Mouse (Mus musculus): ENCODE data around the gene Dynlt1c. TPM values are rescaled to one million over a fixed set of nuclear protein-coding genes. Genes with fewer than 3 reads are reported as not detected.
"Not testable (repeated sequence)": the region's sequence is repeated elsewhere in the genome, so short reads cannot be mapped to it uniquely, and the experiment has no call there.

Dynlt1c gene
- polyA plus RNA-seq (2015; fragmentation: Nextera tagmentation; extraction: Ambion mirVana), result 12.6 and 15.5 TPM in 2 replicates

GRCm38 (mm10) chr17:6601204-6601911 lies at the start of gene Dynlt1c:
Gene Dynlt1c (plus strand): TSS chr17:6601671.
- H3K9ac ChIP-seq (ENCODE audit: low read length); H3K9me3 ChIP-seq (ENCODE audit: control insufficient read depth, low read length); H3K27me3 ChIP-seq (ENCODE audit: control insufficient read depth, insufficient read depth, low read length); H3K4me1 ChIP-seq (replicated peaks; ENCODE audit: control insufficient read depth, insufficient read depth); H3K27ac ChIP-seq (replicated peaks); H3K36me3 ChIP-seq (ENCODE audit: control insufficient read depth, insufficient read depth, low read length): not testable (repeated sequence)
- ATAC-seq (ENCODE audit: low FRiP score, low TSS enrichment) (peak; percentile 95), DNase-seq (ENCODE audit: low spot score) (peak; percentile 78)
- peak within 1 kb of the TSS; percentile 21 for H3K4me3 ChIP-seq (ENCODE audit: low read depth, low read length)
- TF ChIP-seq CTCF (IDR thresholded peaks at IDR 0.05; ENCODE audit: low read depth), result peak; percentile 9; the same call in 1 of the 2 replicates
- H3K4me2 ChIP-seq (replicated peaks; ENCODE audit: low read depth), result peak within 1 kb of the TSS; percentile 42
- WGBS, result 3% methylated on average over 24 of the region's 40 CpGs

GRCm38 (mm10) chr17:6553798-6554197 lies 47.7 kb upstream of the Dynlt1c start:
- H3K27ac ChIP-seq (replicated peaks); H3K9ac ChIP-seq (ENCODE audit: low read length); H3K4me2 ChIP-seq (replicated peaks; ENCODE audit: low read depth); H3K9me3 ChIP-seq (ENCODE audit: control insufficient read depth, low read length); H3K4me3 ChIP-seq (ENCODE audit: low read depth, low read length); H3K36me3 ChIP-seq (ENCODE audit: control insufficient read depth, insufficient read depth, low read length); H3K4me1 ChIP-seq (replicated peaks; ENCODE audit: control insufficient read depth, insufficient read depth); DNase-seq (ENCODE audit: low spot score); H3K27me3 ChIP-seq (ENCODE audit: control insufficient read depth, insufficient read depth, low read length): not testable (repeated sequence)
- peak; percentile 79 for ATAC-seq (ENCODE audit: low FRiP score, low TSS enrichment)
- no CpG with 5 or more reads among the region's 4 CpGs for WGBS

- ATAC-seq (ENCODE audit: low FRiP score, low TSS enrichment); H3K36me3 ChIP-seq (ENCODE audit: control insufficient read depth, insufficient read depth, low read length); H3K4me3 ChIP-seq (ENCODE audit: low read depth, low read length); DNase-seq (ENCODE audit: low spot score); H3K27ac ChIP-seq (replicated peaks); H3K4me2 ChIP-seq (replicated peaks; ENCODE audit: low read depth); H3K9ac ChIP-seq (ENCODE audit: low read length); H3K27me3 ChIP-seq (ENCODE audit: control insufficient read depth, insufficient read depth, low read length); H3K9me3 ChIP-seq (ENCODE audit: control insufficient read depth, low read length); H3K4me1 ChIP-seq (replicated peaks; ENCODE audit: control insufficient read depth, insufficient read depth): not testable (repeated sequence)
- no CpG with 5 or more reads among the region's 5 CpGs for WGBS
These were observed 47.2 kb upstream of the Dynlt1c start for GRCm38 (mm10) chr17:6554243-6554642.

GRCm38 (mm10) chr17:6559447-6560133 lies 41.9 kb upstream of the Dynlt1c start:
- not testable (repeated sequence) for H3K4me2 ChIP-seq (replicated peaks; ENCODE audit: low read depth); H3K4me3 ChIP-seq (ENCODE audit: low read depth, low read length); H3K4me1 ChIP-seq (replicated peaks; ENCODE audit: control insufficient read depth, insufficient read depth); H3K27ac ChIP-seq (replicated peaks); H3K36me3 ChIP-seq (ENCODE audit: control insufficient read depth, insufficient read depth, low read length); H3K9ac ChIP-seq (ENCODE audit: low read length); H3K27me3 ChIP-seq (ENCODE audit: control insufficient read depth, insufficient read depth, low read length); H3K9me3 ChIP-seq (ENCODE audit: control insufficient read depth, low read length); DNase-seq (ENCODE audit: low spot score)
- WGBS, result no CpG with 5 or more reads among the region's 4 CpGs
- peak; percentile 22; the same call in 1 of the 2 replicates for ATAC-seq (ENCODE audit: low FRiP score, low TSS enrichment)

- H3K9ac ChIP-seq (ENCODE audit: low read length); H3K27ac ChIP-seq (replicated peaks); H3K9me3 ChIP-seq (ENCODE audit: control insufficient read depth, low read length); H3K4me3 ChIP-seq (ENCODE audit: low read depth, low read length); H3K4me2 ChIP-seq (replicated peaks; ENCODE audit: low read depth); ATAC-seq (ENCODE audit: low FRiP score, low TSS enrichment); H3K27me3 ChIP-seq (ENCODE audit: control insufficient read depth, insufficient read depth, low read length); H3K4me1 ChIP-seq (replicated peaks; ENCODE audit: control insufficient read depth, insufficient read depth); H3K36me3 ChIP-seq (ENCODE audit: control insufficient read depth, insufficient read depth, low read length); DNase-seq (ENCODE audit: low spot score): not testable (repeated sequence)
- 95% methylated on average over 3 of the region's 3 CpGs for WGBS
These were observed 36.6 kb upstream of the Dynlt1c start for GRCm38 (mm10) chr17:6564866-6565265.

- ATAC-seq (ENCODE audit: low FRiP score, low TSS enrichment); H3K27ac ChIP-seq (replicated peaks); H3K36me3 ChIP-seq (ENCODE audit: control insufficient read depth, insufficient read depth, low read length); H3K9me3 ChIP-seq (ENCODE audit: control insufficient read depth, low read length); H3K4me3 ChIP-seq (ENCODE audit: low read depth, low read length); H3K4me2 ChIP-seq (replicated peaks; ENCODE audit: low read depth); H3K27me3 ChIP-seq (ENCODE audit: control insufficient read depth, insufficient read depth, low read length); H3K9ac ChIP-seq (ENCODE audit: low read length); H3K4me1 ChIP-seq (replicated peaks; ENCODE audit: control insufficient read depth, insufficient read depth); DNase-seq (ENCODE audit: low spot score): not testable (repeated sequence)
- WGBS, result 69% methylated on average over 5 of the region's 8 CpGs
These were observed 33.6 kb upstream of the Dynlt1c start for GRCm38 (mm10) chr17:6567908-6568307.

GRCm38 (mm10) chr17:6571296-6571695 lies 30.2 kb upstream of the Dynlt1c start:
- not testable (repeated sequence) for ATAC-seq (ENCODE audit: low FRiP score, low TSS enrichment); H3K27me3 ChIP-seq (ENCODE audit: control insufficient read depth, insufficient read depth, low read length); H3K4me3 ChIP-seq (ENCODE audit: low read depth, low read length); H3K9ac ChIP-seq (ENCODE audit: low read length); H3K4me1 ChIP-seq (replicated peaks; ENCODE audit: control insufficient read depth, insufficient read depth); H3K27ac ChIP-seq (replicated peaks); H3K4me2 ChIP-seq (replicated peaks; ENCODE audit: low read depth); DNase-seq (ENCODE audit: low spot score); H3K36me3 ChIP-seq (ENCODE audit: control insufficient read depth, insufficient read depth, low read length); H3K9me3 ChIP-seq (ENCODE audit: control insufficient read depth, low read length)
- 94% methylated on average over 9 of the region's 11 CpGs for WGBS

- WGBS, result no CpG with 5 or more reads among the region's 1 CpGs
These were observed 29.3 kb upstream of the Dynlt1c start for GRCm38 (mm10) chr17:6572202-6572601.

GRCm38 (mm10) chr17:6575376-6575775 lies 26.1 kb upstream of the Dynlt1c start:
- not testable (repeated sequence) for ATAC-seq (ENCODE audit: low FRiP score, low TSS enrichment); H3K9ac ChIP-seq (ENCODE audit: low read length); H3K27ac ChIP-seq (replicated peaks); H3K27me3 ChIP-seq (ENCODE audit: control insufficient read depth, insufficient read depth, low read length); DNase-seq (ENCODE audit: low spot score); H3K9me3 ChIP-seq (ENCODE audit: control insufficient read depth, low read length); H3K36me3 ChIP-seq (ENCODE audit: control insufficient read depth, insufficient read depth, low read length); H3K4me3 ChIP-seq (ENCODE audit: low read depth, low read length); H3K4me2 ChIP-seq (replicated peaks; ENCODE audit: low read depth); H3K4me1 ChIP-seq (replicated peaks; ENCODE audit: control insufficient read depth, insufficient read depth)
- WGBS, result 89% methylated on average over 8 of the region's 8 CpGs

More at GRCm38 (mm10) chr17:6572202-6572601, 29.3 kb upstream of the Dynlt1c start:
- not testable (repeated sequence) for H3K4me3 ChIP-seq (ENCODE audit: low read depth, low read length); H3K27me3 ChIP-seq (ENCODE audit: control insufficient read depth, insufficient read depth, low read length); H3K9me3 ChIP-seq (ENCODE audit: control insufficient read depth, low read length); H3K4me2 ChIP-seq (replicated peaks; ENCODE audit: low read depth); H3K36me3 ChIP-seq (ENCODE audit: control insufficient read depth, insufficient read depth, low read length); H3K9ac ChIP-seq (ENCODE audit: low read length); H3K4me1 ChIP-seq (replicated peaks; ENCODE audit: control insufficient read depth, insufficient read depth); H3K27ac ChIP-seq (replicated peaks)
- peak; percentile 22 for DNase-seq (ENCODE audit: low spot score)
- peak; percentile 49; the same call in 1 of the 2 replicates for ATAC-seq (ENCODE audit: low FRiP score, low TSS enrichment)

All from stomach, postnatal 0 days (tissue).